ENCODE assay signal across 34 mouse cellular contexts in the genomic region with DNA sequence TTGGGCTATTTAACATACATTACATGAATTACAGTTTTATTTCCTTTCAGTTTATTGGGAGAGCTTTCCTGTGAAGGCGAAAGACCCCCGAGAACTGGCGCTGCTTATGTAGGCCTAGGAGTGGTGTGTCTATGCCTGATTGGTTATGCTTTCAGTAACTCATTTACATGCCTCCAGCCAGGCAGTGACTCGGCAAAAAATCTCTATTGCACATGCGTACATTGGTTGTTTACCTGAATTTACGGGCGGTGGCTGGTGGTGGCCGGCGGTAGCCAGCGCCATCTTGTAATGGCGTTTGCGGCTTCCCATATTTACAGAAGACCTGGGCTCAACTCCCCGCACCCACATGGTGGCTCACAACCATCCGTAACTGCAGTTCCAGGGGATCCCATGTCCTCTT. TPM values are rescaled to one million over a fixed set of nuclear protein-coding genes. Genes with fewer than 3 reads are reported as not detected.
DNase-seq lines count a peak whose midpoint lies in the region; ATAC-seq and TF ChIP-seq lines count a peak whose summit lies in the region.
"Had no signal": no experiment of that assay in that cellular context is flagged by ENCODE, and none has a peak within 500 bp of the region (broad histone marks: within the 10 kb centered on the region; RNA-seq: fewer than 3 reads in every experiment).

No protein-coding gene starts in this region.

- H3K9ac ChIP-seq in ES-Bruce4 (ENCODE audit: low read depth, poor library complexity, severe bottlenecking) (no peak overlapping the region), ES-E14 (ENCODE audit: insufficient read depth, low read depth, low read length, poor library complexity, severe bottlenecking) (no peak overlapping the region)
- H3K9ac ChIP-seq in intestine, postnatal 0 days (ENCODE audit: low read depth, low read length): no peak overlapping the region
- H3K9ac ChIP-seq: embryonic facial prominence, embryonic 13.5 days; embryonic facial prominence, embryonic 15.5 days; forebrain, embryonic 12.5 days had no signal

- H3K4me3 ChIP-seq in ES-Bruce4 (ENCODE audit: low read depth, low read length) (no peak overlapping the region), ES-E14 (ENCODE audit: insufficient read depth in 1 of 2, low read depth in 1 of 2, low read length in 2 of 2, poor library complexity in 1 of 2, severe bottlenecking in 1 of 2) (no peak overlapping the region)
- H3K4me3 ChIP-seq in intestine, postnatal 0 days (ENCODE audit: low read depth, low read length): no peak overlapping the region
- H3K4me3 ChIP-seq: embryonic facial prominence, embryonic 13.5 days; embryonic facial prominence, embryonic 15.5 days; erythroblast, embryonic 14.5 days; forebrain, embryonic 10.5 days; forebrain, embryonic 12.5 days had no signal

- no peak for TF ChIP-seq EP300 in ES-Bruce4 (IDR thresholded peaks at IDR 0.05; ENCODE audit: insufficient read depth, low read depth, low read length)

- no peak for TF ChIP-seq CTCF in ES-Bruce4 (IDR thresholded peaks at IDR 0.05; ENCODE audit: low read depth, low read length)
- no peak for TF ChIP-seq CTCF in intestine, postnatal 0 days (IDR thresholded peaks at IDR 0.05; ENCODE audit: low read depth)

- in situ Hi-C loops in ES-E14 (cut with MboI; ENCODE audit: low sequenced_read_pairs in 2 of 2, unreplicated experiment in 2 of 2): loop anchor here in 1 of 2 experiments (25.0 kb wide), 1 partner anchor 143 kb away; no protein-coding TSS in a partner anchor

- no peaks in the 10 kb centered on the region for H3K27me3 ChIP-seq in ES-Bruce4 (ENCODE audit: control insufficient read depth, insufficient read depth, low read length, poor library complexity, severe bottlenecking)
- H3K27me3 ChIP-seq in intestine, postnatal 0 days (replicated peaks; ENCODE audit: control insufficient read depth, insufficient read depth, low read length): no peaks in the 10 kb centered on the region
- H3K27me3 ChIP-seq: CH12.LX; embryonic facial prominence, embryonic 15.5 days had no signal

- no peak overlapping the region for H3K4me2 ChIP-seq in intestine, postnatal 0 days (replicated peaks; ENCODE audit: low read depth)
- H3K4me2 ChIP-seq: embryonic facial prominence, embryonic 13.5 days; embryonic facial prominence, embryonic 15.5 days; forebrain, embryonic 12.5 days had no signal

- no peak for ATAC-seq in intestine, postnatal 0 days
- ATAC-seq: activated CD4-positive, CD25-positive, alpha-beta regulatory T cell, adult 4 months; CD4-positive, CD25-positive, alpha-beta regulatory T cell, adult 4 months; forebrain, embryonic 14.5 days; forebrain, embryonic 16.5 days; Patski had no signal

- TF ChIP-seq POLR2A in ES-Bruce4 (IDR thresholded peaks at IDR 0.05; ENCODE audit: insufficient read depth, low read length): no peak

- no peaks in the 10 kb centered on the region for H3K4me1 ChIP-seq in ES-Bruce4 (ENCODE audit: control insufficient read depth, insufficient read depth, low read length)
- peaks cover 3 to 11% of the 10 kb centered on the region in 2 experiments; a peak in 1 of 4 replicates for H3K4me1 ChIP-seq in ES-E14 (ENCODE audit: control insufficient read depth in 2 of 2, insufficient read depth in 2 of 2, low read length in 2 of 2, poor library complexity in 1 of 2)
- no peaks in the 10 kb centered on the region for H3K4me1 ChIP-seq in intestine, postnatal 0 days (replicated peaks; ENCODE audit: control insufficient read depth, insufficient read depth, low read length)
- H3K4me1 ChIP-seq: embryonic facial prominence, embryonic 13.5 days; embryonic facial prominence, embryonic 15.5 days; forebrain, embryonic 10.5 days; forebrain, embryonic 12.5 days had no signal

- H3K9me3 ChIP-seq in ES-Bruce4 (replicated peaks; ENCODE audit: control insufficient read depth, insufficient read depth, low read length, poor library complexity, severe bottlenecking) (peaks cover 16% of the 10 kb centered on the region), ES-E14 (ENCODE audit: control insufficient read depth, insufficient read depth, low read depth, low read length) (no peaks in the 10 kb centered on the region)
- no peaks in the 10 kb centered on the region for H3K9me3 ChIP-seq in intestine, postnatal 0 days (ENCODE audit: control insufficient read depth)
- H3K9me3 ChIP-seq: embryonic facial prominence, embryonic 13.5 days; embryonic facial prominence, embryonic 15.5 days; forebrain, embryonic 10.5 days; forebrain, embryonic 12.5 days had no signal

- DNase-seq in ES-E14 (ENCODE audit: low read depth, low spot score): no peak
- peak; percentile 37 for DNase-seq in ZHBTc4 (ENCODE audit: low read depth, low spot score)
- DNase-seq in adrenal gland, postnatal 36 days: no peak
- no peak for DNase-seq in layer of hippocampus, adult 9-11 months
- DNase-seq: adrenal gland, adult 8-10 months; adrenal gland, postnatal 14 days; B cell, adult 2 months; cerebellum, adult 11 months; cerebellum, adult 18-20 months; cerebellum, adult 8-10 months; cerebellum, adult 9-11 months; cerebellum, postnatal 14 days; cerebellum, postnatal 36 days; embryo, embryonic 11 days had no signal

- peak overlapping the region; percentile 0 for H3K27ac ChIP-seq in ES-Bruce4 (ENCODE audit: insufficient read depth, low read length)
- peak overlapping the region; percentile 91 for H3K27ac ChIP-seq in ES-E14 (ENCODE audit: insufficient read depth, low read depth, low read length, poor library complexity, severe bottlenecking)
- H3K27ac ChIP-seq in intestine, postnatal 0 days (ENCODE audit: low read depth, low read length): no peak overlapping the region
- H3K27ac ChIP-seq: embryonic facial prominence, embryonic 13.5 days; embryonic facial prominence, embryonic 15.5 days; forebrain, embryonic 10.5 days; forebrain, embryonic 12.5 days had no signal

- H3K36me3 ChIP-seq in ES-Bruce4 (ENCODE audit: control insufficient read depth, insufficient read depth, low read length, poor library complexity, severe bottlenecking) (no peaks in the 10 kb centered on the region), ES-E14 (ENCODE audit: control insufficient read depth, insufficient read depth, low read length, poor library complexity, severe bottlenecking) (no peaks in the 10 kb centered on the region)
- H3K36me3 ChIP-seq in intestine, postnatal 0 days (ENCODE audit: control insufficient read depth, insufficient read depth): no peaks in the 10 kb centered on the region
- H3K36me3 ChIP-seq: embryonic facial prominence, embryonic 13.5 days; embryonic facial prominence, embryonic 15.5 days; forebrain, embryonic 10.5 days; forebrain, embryonic 12.5 days had no signal

- WGBS in intestine, postnatal 0 days: 94% methylated on average over 14 of the region's 14 CpGs

TF ChIP-seq in ES-E14, 5 proteins besides CTCF, POLR2A, EP300 and RAD21:
- TF ChIP-seq ZC3H11A (IDR thresholded peaks at IDR 0.05; ENCODE audit: borderline replicate concordance, low read depth, low read length): no peak
- peak; percentile 77 for TF ChIP-seq MAFK (IDR thresholded peaks at IDR 0.05; ENCODE audit: insufficient read depth, low read depth, low read length)
- TF ChIP-seq CHD2 (IDR thresholded peaks at IDR 0.05; ENCODE audit: low read depth, low read length): no peak

RNA-seq across cellular contexts. Expression of a gene that starts 31.5 kb away (rescaled TPM):
- 26.7 and 29.6 TPM in 2 replicates for polyA plus RNA-seq in ES-Bruce4 (2011; ENCODE audit: insufficient read depth, insufficient read length, low read depth, missing spikeins)
- 18.2 and 18.6 TPM in 2 replicates for total RNA-seq in ES-E14 (2012; rRNA removed)
- 10 to 100 TPM; 27.9 to 28.7 TPM for total RNA-seq in adrenal gland, postnatal 36 days (2021)
- 15.6 and 17.7 TPM in 2 replicates for polyA plus RNA-seq in intestine, postnatal 0 days (2015; fragmentation: Nextera tagmentation; extraction: Ambion mirVana)

RNA-seq across cellular contexts. Expression of a gene that starts 38.9 kb away (rescaled TPM):
- polyA plus RNA-seq in ES-Bruce4 (2011; ENCODE audit: insufficient read depth, insufficient read length, low read depth, missing spikeins): 181 and 191 TPM in 2 replicates
- total RNA-seq in ES-E14 (2012; rRNA removed): 431 and 552 TPM in 2 replicates
- total RNA-seq in adrenal gland, postnatal 36 days (2021): 100 to 1,000 TPM; 628 to 645 TPM
- 681 and 717 TPM in 2 replicates for polyA plus RNA-seq in intestine, postnatal 0 days (2015; fragmentation: Nextera tagmentation; extraction: Ambion mirVana)

RNA-seq across cellular contexts. Expression of a gene that starts 41.5 kb away (rescaled TPM):
- polyA plus RNA-seq in ES-Bruce4 (2011; ENCODE audit: insufficient read depth, insufficient read length, low read depth, missing spikeins): not detected in 2 replicates
- total RNA-seq in ES-E14 (2012; rRNA removed): not detected in 2 replicates
- total RNA-seq in adrenal gland, postnatal 36 days (2021): not detected
- not detected in 2 replicates for polyA plus RNA-seq in intestine, postnatal 0 days (2015; fragmentation: Nextera tagmentation; extraction: Ambion mirVana)
- total RNA-seq: adrenal gland, adult 18-20 months; adrenal gland, adult 8-10 months; adrenal gland, postnatal 14 days; adrenal gland, postnatal 4 days; common myeloid progenitor, adult 5-6 weeks; MEL had no signal
- polyA plus RNA-seq: brain, embryonic 14.5 days; CD4-positive, CD25-positive, alpha-beta regulatory T cell, adult 4 months; embryonic facial prominence, embryonic 11.5 days; embryonic facial prominence, embryonic 13.5 days; erythroblast, embryonic 14.5 days; forebrain, embryonic 10.5 days; forebrain, embryonic 12.5 days; forebrain, embryonic 14.5 days; forebrain, embryonic 16.5 days; frontal cortex, adult 2 months; Patski had no signal

RNA-seq across cellular contexts. Expression of a gene that starts 48.5 kb away (rescaled TPM):
- polyA plus RNA-seq in ES-Bruce4 (2011; ENCODE audit: insufficient read depth, insufficient read length, low read depth, missing spikeins): 1.8 and 2.1 TPM in 2 replicates
- 0.54 and 0.90 TPM in 2 replicates for total RNA-seq in ES-E14 (2012; rRNA removed)
- total RNA-seq in adrenal gland, postnatal 36 days (2021): 1 to 10 TPM; 4.0 to 4.9 TPM
- polyA plus RNA-seq in intestine, postnatal 0 days (2015; fragmentation: Nextera tagmentation; extraction: Ambion mirVana): 0.12 and 0.33 TPM in 2 replicates
- polyA plus RNA-seq: erythroblast, embryonic 14.5 days had no signal
